Mouse (Mus musculus): Measurements from ENCODE around the gene Myh9. TPM values are rescaled to one million over a fixed set of nuclear protein-coding genes. Genes with fewer than 3 reads are reported as not detected.

Myh9 gene
- polyA plus RNA-seq, 1 experiment from 2014 or later = 31.8 TPM

- Histone ChIP-seq H3K9ac (ENCODE audit: low read depth, low read length) (no peak overlapping the region), H3K27me3 (ENCODE audit: control insufficient read depth, insufficient read depth, low read length) (no peaks in the 10 kb centered on the region), H3K4me2 (no peak overlapping the region), H3K4me3 (ENCODE audit: low read depth, low read length) (no peak overlapping the region), H3K36me3 (ENCODE audit: control insufficient read depth, insufficient read depth, low read length) (peaks cover 20% of the 10 kb centered on the region), H3K4me1 (ENCODE audit: control insufficient read depth, insufficient read depth, low read length) (peaks cover 62% of the 10 kb centered on the region), H3K9me3 (replicated peaks; ENCODE audit: control insufficient read depth, low read length) (no peaks in the 10 kb centered on the region), H3K27ac (ENCODE audit: low read depth, low read length) (no peak overlapping the region)
- ATAC-seq (replicated peaks; ENCODE audit: insufficient number of reproducible peaks, low FRiP score, low TSS enrichment) = no peak
- 91% methylated on average over 4 of the region's 4 CpGs for WGBS (ENCODE audit: insufficient replicate concordance)
These were observed 36.3 kb downstream of the Myh9 start for GRCm38 (mm10) chr15:77805657-77806056.

- Histone ChIP-seq H3K9ac (ENCODE audit: low read depth, low read length) (no peak overlapping the region), H3K27me3 (ENCODE audit: control insufficient read depth, insufficient read depth, low read length) (no peaks in the 10 kb centered on the region), H3K36me3 (ENCODE audit: control insufficient read depth, insufficient read depth, low read length) (peaks cover 20% of the 10 kb centered on the region), H3K4me2 (no peak overlapping the region), H3K27ac (ENCODE audit: low read depth, low read length) (peak overlapping the region; percentile 76), H3K4me1 (ENCODE audit: control insufficient read depth, insufficient read depth, low read length) (peaks cover 62% of the 10 kb centered on the region), H3K4me3 (ENCODE audit: low read depth, low read length) (no peak overlapping the region), H3K9me3 (replicated peaks; ENCODE audit: control insufficient read depth, low read length) (no peaks in the 10 kb centered on the region)
- no peak for ATAC-seq (replicated peaks; ENCODE audit: insufficient number of reproducible peaks, low FRiP score, low TSS enrichment)
- WGBS (ENCODE audit: insufficient replicate concordance) = 74% methylated on average over 9 of the region's 9 CpGs
These were observed 37.0 kb downstream of the Myh9 start for GRCm38 (mm10) chr15:77804949-77805348.

GRCm38 (mm10) chr15:77804460-77804859 lies 37.5 kb downstream of the Myh9 start:
- no peak overlapping the region for H3K4me2 ChIP-seq
- 82% methylated on average over 6 of the region's 6 CpGs for WGBS (ENCODE audit: insufficient replicate concordance)
- no peak for ATAC-seq (replicated peaks; ENCODE audit: insufficient number of reproducible peaks, low FRiP score, low TSS enrichment)
- no peak overlapping the region for H3K4me3 ChIP-seq (ENCODE audit: low read depth, low read length)
- H3K9me3 ChIP-seq (replicated peaks; ENCODE audit: control insufficient read depth, low read length) = no peaks in the 10 kb centered on the region
- peaks cover 20% of the 10 kb centered on the region for H3K36me3 ChIP-seq (ENCODE audit: control insufficient read depth, insufficient read depth, low read length)
- peaks cover 67% of the 10 kb centered on the region for H3K4me1 ChIP-seq (ENCODE audit: control insufficient read depth, insufficient read depth, low read length)
- H3K9ac ChIP-seq (ENCODE audit: low read depth, low read length) = no peak overlapping the region
- peak overlapping the region; percentile 76 for H3K27ac ChIP-seq (ENCODE audit: low read depth, low read length)
- H3K27me3 ChIP-seq (ENCODE audit: control insufficient read depth, insufficient read depth, low read length) = no peaks in the 10 kb centered on the region

- peaks cover 74% of the 10 kb centered on the region for H3K4me1 ChIP-seq (ENCODE audit: control insufficient read depth, insufficient read depth, low read length)
- 39% methylated on average over 3 of the region's 3 CpGs for WGBS (ENCODE audit: insufficient replicate concordance)
- peaks cover 18% of the 10 kb centered on the region for H3K36me3 ChIP-seq (ENCODE audit: control insufficient read depth, insufficient read depth, low read length)
- H3K9ac ChIP-seq (ENCODE audit: low read depth, low read length) = peak overlapping the region; percentile 49; the same call in 1 of the 2 replicates
- H3K9me3 ChIP-seq (replicated peaks; ENCODE audit: control insufficient read depth, low read length) = no peaks in the 10 kb centered on the region
- no peaks in the 10 kb centered on the region for H3K27me3 ChIP-seq (ENCODE audit: control insufficient read depth, insufficient read depth, low read length)
- ATAC-seq (replicated peaks; ENCODE audit: insufficient number of reproducible peaks, low FRiP score, low TSS enrichment) = 0 out of 2 replicates have a peak, but pooled peaks have one; percentile 20
- H3K27ac ChIP-seq (ENCODE audit: low read depth, low read length) = peak overlapping the region; percentile 76
- no peak overlapping the region for H3K4me3 ChIP-seq (ENCODE audit: low read depth, low read length)
- H3K4me2 ChIP-seq = no peak overlapping the region
These were observed 38.2 kb downstream of the Myh9 start for GRCm38 (mm10) chr15:77803747-77804146.

- no peak overlapping the region for H3K4me3 ChIP-seq (ENCODE audit: low read depth, low read length)
- 82% methylated on average over 4 of the region's 4 CpGs for WGBS (ENCODE audit: insufficient replicate concordance)
- peak overlapping the region; percentile 76 for H3K27ac ChIP-seq (ENCODE audit: low read depth, low read length)
- H3K27me3 ChIP-seq (ENCODE audit: control insufficient read depth, insufficient read depth, low read length) = no peaks in the 10 kb centered on the region
- H3K4me2 ChIP-seq = no peak overlapping the region
- H3K36me3 ChIP-seq (ENCODE audit: control insufficient read depth, insufficient read depth, low read length) = peaks cover 18% of the 10 kb centered on the region
- ATAC-seq (replicated peaks; ENCODE audit: insufficient number of reproducible peaks, low FRiP score, low TSS enrichment) = no peak
- no peak overlapping the region for H3K9ac ChIP-seq (ENCODE audit: low read depth, low read length)
- peaks cover 82% of the 10 kb centered on the region for H3K4me1 ChIP-seq (ENCODE audit: control insufficient read depth, insufficient read depth, low read length)
- H3K9me3 ChIP-seq (replicated peaks; ENCODE audit: control insufficient read depth, low read length) = no peaks in the 10 kb centered on the region
These were observed 39.0 kb downstream of the Myh9 start for GRCm38 (mm10) chr15:77802992-77803391.

- Histone ChIP-seq H3K9ac (ENCODE audit: low read depth, low read length) (no peak overlapping the region), H3K27me3 (ENCODE audit: control insufficient read depth, insufficient read depth, low read length) (no peaks in the 10 kb centered on the region), H3K36me3 (ENCODE audit: control insufficient read depth, insufficient read depth, low read length) (peaks cover 10% of the 10 kb centered on the region; the same call in 1 of the 2 replicates), H3K27ac (ENCODE audit: low read depth, low read length) (peak overlapping the region; percentile 99), H3K9me3 (replicated peaks; ENCODE audit: control insufficient read depth, low read length) (no peaks in the 10 kb centered on the region), H3K4me3 (ENCODE audit: low read depth, low read length) (no peak overlapping the region), H3K4me1 (ENCODE audit: control insufficient read depth, insufficient read depth, low read length) (peaks cover 84% of the 10 kb centered on the region), H3K4me2 (no peak overlapping the region)
- 24% methylated on average over 4 of the region's 4 CpGs for WGBS (ENCODE audit: insufficient replicate concordance)
- no peak for ATAC-seq (replicated peaks; ENCODE audit: insufficient number of reproducible peaks, low FRiP score, low TSS enrichment)
These were observed 40.8 kb downstream of the Myh9 start for GRCm38 (mm10) chr15:77801188-77801587.

- Histone ChIP-seq H3K4me3 (ENCODE audit: low read depth, low read length) (no peak overlapping the region), H3K27me3 (ENCODE audit: control insufficient read depth, insufficient read depth, low read length) (no peaks in the 10 kb centered on the region), H3K36me3 (ENCODE audit: control insufficient read depth, insufficient read depth, low read length) (peaks cover 12% of the 10 kb centered on the region; the same call in 1 of the 2 replicates), H3K9me3 (replicated peaks; ENCODE audit: control insufficient read depth, low read length) (no peaks in the 10 kb centered on the region), H3K4me1 (ENCODE audit: control insufficient read depth, insufficient read depth, low read length) (peaks cover 88% of the 10 kb centered on the region), H3K9ac (ENCODE audit: low read depth, low read length) (peak overlapping the region; percentile 12; the same call in 1 of the 2 replicates), H3K4me2 (no peak overlapping the region; the same call in 1 of the 2 replicates), H3K27ac (ENCODE audit: low read depth, low read length) (peak overlapping the region; percentile 99)
- ATAC-seq (replicated peaks; ENCODE audit: insufficient number of reproducible peaks, low FRiP score, low TSS enrichment) = peak; percentile 54; the same call in 1 of the 2 replicates
These were observed 41.5 kb downstream of the Myh9 start for GRCm38 (mm10) chr15:77800511-77800910.

- no peak overlapping the region for H3K4me3 ChIP-seq (ENCODE audit: low read depth, low read length)
- no peak for ATAC-seq (replicated peaks; ENCODE audit: insufficient number of reproducible peaks, low FRiP score, low TSS enrichment)
- no peak overlapping the region; the same call in 1 of the 2 replicates for H3K4me2 ChIP-seq
- 73% methylated on average over 8 of the region's 8 CpGs for WGBS (ENCODE audit: insufficient replicate concordance)
- H3K27ac ChIP-seq (ENCODE audit: low read depth, low read length) = peak overlapping the region; percentile 99
- H3K9me3 ChIP-seq (replicated peaks; ENCODE audit: control insufficient read depth, low read length) = no peaks in the 10 kb centered on the region
- H3K9ac ChIP-seq (ENCODE audit: low read depth, low read length) = peak overlapping the region; percentile 62
- H3K36me3 ChIP-seq (ENCODE audit: control insufficient read depth, insufficient read depth, low read length) = peaks cover 17% of the 10 kb centered on the region; the same call in 1 of the 2 replicates
- H3K4me1 ChIP-seq (ENCODE audit: control insufficient read depth, insufficient read depth, low read length) = peaks cover 89% of the 10 kb centered on the region
- H3K27me3 ChIP-seq (ENCODE audit: control insufficient read depth, insufficient read depth, low read length) = no peaks in the 10 kb centered on the region
These were observed 42.2 kb downstream of the Myh9 start for GRCm38 (mm10) chr15:77799491-77800474.
